Mouse (Mus musculus) kidney, embryonic 15.5 days (tissue): ENCODE results near the gene Hsdl2. TPM values are rescaled to one million over a fixed set of nuclear protein-coding genes. Genes with fewer than 3 reads are reported as not detected.

Source experiments
- ATAC-seq: fragments of 200-750 bp; cut with Nextera tagmentation; replicated peaks from 2 replicates; pipeline ENCODE4 v1.8.0; 2017; ENCODE audit warnings: moderate TSS enrichment; ENCODE audit not compliant: low FRiP score
- H3K27ac ChIP-seq: fragments of 300-500 bp; sonication (generic); 2 replicates; pipeline ENCODE4 v1.5.1; 2015; ENCODE audit warnings: mild to moderate bottlenecking, inconsistent platforms
- H3K27me3 ChIP-seq: fragments of 300-500 bp; sonication (generic); 2 replicates; pipeline ENCODE4 v1.6.1; 2015; ENCODE audit warnings: inconsistent platforms
- H3K36me3 ChIP-seq: fragments of 300-500 bp; sonication (generic); 2 replicates; pipeline ENCODE4 v1.6.1; 2015; ENCODE audit warnings: inconsistent platforms
- H3K4me1 ChIP-seq: fragments of 300-500 bp; sonication (generic); 2 replicates; pipeline ENCODE4 v1.6.1; 2015; ENCODE audit warnings: inconsistent platforms
- H3K4me2 ChIP-seq: fragments of 300-500 bp; sonication (generic); 2 replicates; pipeline ENCODE4 v1.6.1; 2015; ENCODE audit warnings: moderate library complexity, mild to moderate bottlenecking, inconsistent platforms
- H3K4me3 ChIP-seq: fragments of 300-500 bp; sonication (generic); replicated peaks from 2 replicates; pipeline ENCODE4 v1.5.1; 2015; ENCODE audit warnings: mild to moderate bottlenecking, inconsistent platforms
- H3K9ac ChIP-seq: fragments of 300-500 bp; sonication (generic); 2 replicates; pipeline ENCODE4 v1.6.1; 2015; ENCODE audit warnings: mild to moderate bottlenecking, inconsistent platforms
- H3K9me3 ChIP-seq: fragments of 300-500 bp; sonication (generic); replicated peaks from 2 replicates; pipeline ENCODE4 v1.6.1; 2016; ENCODE audit warnings: inconsistent platforms
- WGBS: fragments of 180-500 bp; shearing (Covaris S2); methylation state at CpG from one replicate; pipeline ENCODE4 v1.1.7; 2015; ENCODE audit warnings: mixed read lengths; 5-methylcytosine and 5-hydroxymethylcytosine counted together
- polyA plus RNA-seq: library from polyadenylated mRNA; unstranded; fragments of >200 nt; fragmentation: Nextera tagmentation; extraction: Ambion mirVana; gene quantifications from 2 replicates; pipeline ENCODE4 v1.2.1, GENCODE M21; 2015

The Hsdl2 gene
- polyA plus RNA-seq, 1 experiment from 2014 or later = 24.1 TPM

- Histone ChIP-seq H3K4me1 (peaks cover 6% of the 10 kb centered on the region; the same call in 1 of the 2 replicates), H3K27ac (no peak overlapping the region), H3K4me3 (no peak overlapping the region), H3K27me3 (no peaks in the 10 kb centered on the region), H3K36me3 (0 out of 2 replicates have a peak, but pooled peaks cover 3% of the 10 kb centered on the region), H3K4me2 (no peak overlapping the region), H3K9ac (no peak overlapping the region), H3K9me3 (no peaks in the 10 kb centered on the region)
- WGBS = 98% methylated on average over 1 of the region's 1 CpGs
- no peak for ATAC-seq
Observed at GRCm38 (mm10) chr4:59662163-59662562, 80.8 kb downstream of the Hsdl2 start.

- no peak overlapping the region for H3K27ac ChIP-seq
Observed at GRCm38 (mm10) chr4:59663451-59663850, 82.1 kb downstream of the Hsdl2 start.

GRCm38 (mm10) chr4:59666550-59667317 lies 85.4 kb downstream of the Hsdl2 start:
- H3K9ac ChIP-seq = no peak overlapping the region
- H3K4me2 ChIP-seq = no peak overlapping the region
- 75% methylated on average over 3 of the region's 3 CpGs for WGBS
- H3K27ac ChIP-seq = no peak overlapping the region
- H3K4me1 ChIP-seq = peaks cover 12% of the 10 kb centered on the region; the same call in 1 of the 2 replicates
- H3K9me3 ChIP-seq = no peaks in the 10 kb centered on the region
- ATAC-seq = no peak
- 0 out of 2 replicates have a peak, but pooled peaks cover 3% of the 10 kb centered on the region for H3K36me3 ChIP-seq
- H3K4me3 ChIP-seq = no peak overlapping the region
- no peaks in the 10 kb centered on the region for H3K27me3 ChIP-seq

More at GRCm38 (mm10) chr4:59663451-59663850, 82.1 kb downstream of the Hsdl2 start:
- Histone ChIP-seq H3K4me2 (no peak overlapping the region), H3K4me1 (peaks cover 12% of the 10 kb centered on the region; the same call in 1 of the 2 replicates), H3K36me3 (0 out of 2 replicates have a peak, but pooled peaks cover 3% of the 10 kb centered on the region), H3K9me3 (no peaks in the 10 kb centered on the region), H3K9ac (no peak overlapping the region), H3K4me3 (no peak overlapping the region), H3K27me3 (no peaks in the 10 kb centered on the region)
- WGBS = 83% methylated on average over 6 of the region's 6 CpGs
- 0 out of 2 replicates have a peak, but pooled peaks have one; percentile 6 for ATAC-seq

- H3K27me3 ChIP-seq = no peaks in the 10 kb centered on the region
- WGBS = 51% methylated on average over 3 of the region's 3 CpGs
- H3K4me2 ChIP-seq = no peak overlapping the region
- H3K9ac ChIP-seq = no peak overlapping the region
- H3K4me3 ChIP-seq = no peak overlapping the region
- peaks cover 12% of the 10 kb centered on the region; the same call in 1 of the 2 replicates for H3K4me1 ChIP-seq
- peak; percentile 54; the same call in 1 of the 2 replicates for ATAC-seq
- H3K36me3 ChIP-seq = no peaks in the 10 kb centered on the region
- no peaks in the 10 kb centered on the region for H3K9me3 ChIP-seq
- H3K27ac ChIP-seq = no peak overlapping the region
Observed at GRCm38 (mm10) chr4:59668050-59668449, 86.7 kb downstream of the Hsdl2 start.

Other genes starting within 250 kb of the Hsdl2 start
- gene Susd1, start 142.9 kb upstream of the Hsdl2 start, polyA plus RNA-seq = 10.1 and 10.2 TPM in 2 replicates
- 64.9 and 67.2 TPM in 2 replicates for gene Ptbp3, start 32.2 kb upstream of the Hsdl2 start, polyA plus RNA-seq
- gene E130308A19Rik, start 44.6 kb downstream of the Hsdl2 start, polyA plus RNA-seq = 34.9 and 35.6 TPM in 2 replicates
- 59.3 and 63.3 TPM in 2 replicates for gene Inip, start 220.0 kb downstream of the Hsdl2 start, polyA plus RNA-seq
- gene Snx30, start 224.3 kb downstream of the Hsdl2 start, polyA plus RNA-seq = 6.0 and 7.7 TPM in 2 replicates